Mouse (Mus musculus): ENCODE data around the gene Fam13a. TPM values are rescaled to one million over a fixed set of nuclear protein-coding genes. Genes with fewer than 3 reads are reported as not detected.

The Fam13a gene
- polyA plus RNA-seq, 1 experiment from 2014 or later = 10.4 TPM

GRCm38 (mm10) chr6:58951128-58951992 is 73.0 kb downstream of the Fam13a start:
- no peaks in the 10 kb centered on the region for H3K36me3 ChIP-seq (ENCODE audit: control insufficient read depth, insufficient read depth)
- no peaks in the 10 kb centered on the region for H3K9me3 ChIP-seq (ENCODE audit: control insufficient read depth, low read length)
- H3K4me2 ChIP-seq (ENCODE audit: low read length) = no peak overlapping the region
- H3K27ac ChIP-seq (ENCODE audit: low read length) = no peak overlapping the region
- no peak for ATAC-seq
- no peaks in the 10 kb centered on the region for H3K4me1 ChIP-seq (replicated peaks; ENCODE audit: control insufficient read depth, insufficient read depth, low read length)
- no peaks in the 10 kb centered on the region for H3K27me3 ChIP-seq (replicated peaks; ENCODE audit: control insufficient read depth, insufficient read depth, low read length)
- H3K4me3 ChIP-seq (replicated peaks; ENCODE audit: low read length) = no peak overlapping the region
- H3K9ac ChIP-seq (replicated peaks; ENCODE audit: low read depth, low read length) = no peak overlapping the region
- 90% methylated on average over 2 of the region's 2 CpGs for WGBS

GRCm38 (mm10) chr6:58950410-58950809 is 73.9 kb downstream of the Fam13a start:
- WGBS = 96% methylated on average over 1 of the region's 1 CpGs
- H3K4me1 ChIP-seq (replicated peaks; ENCODE audit: control insufficient read depth, insufficient read depth, low read length) = no peaks in the 10 kb centered on the region

GRCm38 (mm10) chr6:58946840-58947239 is 77.5 kb downstream of the Fam13a start:
- Histone ChIP-seq H3K36me3 (ENCODE audit: control insufficient read depth, insufficient read depth) (no peaks in the 10 kb centered on the region), H3K4me3 (replicated peaks; ENCODE audit: low read length) (no peak overlapping the region), H3K27me3 (replicated peaks; ENCODE audit: control insufficient read depth, insufficient read depth, low read length) (no peaks in the 10 kb centered on the region), H3K9ac (replicated peaks; ENCODE audit: low read depth, low read length) (no peak overlapping the region), H3K9me3 (ENCODE audit: control insufficient read depth, low read length) (no peaks in the 10 kb centered on the region), H3K27ac (ENCODE audit: low read length) (no peak overlapping the region), H3K4me2 (ENCODE audit: low read length) (no peak overlapping the region), H3K4me1 (replicated peaks; ENCODE audit: control insufficient read depth, insufficient read depth, low read length) (no peaks in the 10 kb centered on the region)
- 57% methylated on average over 4 of the region's 4 CpGs for WGBS
- ATAC-seq = no peak

More at GRCm38 (mm10) chr6:58950410-58950809, 73.9 kb downstream of the Fam13a start:
- H3K9ac ChIP-seq (replicated peaks; ENCODE audit: low read depth, low read length) = no peak overlapping the region
- H3K27ac ChIP-seq (ENCODE audit: low read length) = no peak overlapping the region
- ATAC-seq = no peak
- H3K9me3 ChIP-seq (ENCODE audit: control insufficient read depth, low read length) = no peaks in the 10 kb centered on the region
- no peak overlapping the region for H3K4me3 ChIP-seq (replicated peaks; ENCODE audit: low read length)
- no peaks in the 10 kb centered on the region for H3K27me3 ChIP-seq (replicated peaks; ENCODE audit: control insufficient read depth, insufficient read depth, low read length)
- no peak overlapping the region for H3K4me2 ChIP-seq (ENCODE audit: low read length)
- no peaks in the 10 kb centered on the region for H3K36me3 ChIP-seq (ENCODE audit: control insufficient read depth, insufficient read depth)

- no peak for ATAC-seq
- no peak overlapping the region for H3K4me3 ChIP-seq (replicated peaks; ENCODE audit: low read length)
- WGBS = 68% methylated on average over 2 of the region's 2 CpGs
- H3K27ac ChIP-seq (ENCODE audit: low read length) = no peak overlapping the region
- H3K27me3 ChIP-seq (replicated peaks; ENCODE audit: control insufficient read depth, insufficient read depth, low read length) = no peaks in the 10 kb centered on the region
- no peaks in the 10 kb centered on the region for H3K4me1 ChIP-seq (replicated peaks; ENCODE audit: control insufficient read depth, insufficient read depth, low read length)
- H3K9ac ChIP-seq (replicated peaks; ENCODE audit: low read depth, low read length) = no peak overlapping the region
- H3K4me2 ChIP-seq (ENCODE audit: low read length) = no peak overlapping the region
- H3K9me3 ChIP-seq (ENCODE audit: control insufficient read depth, low read length) = no peaks in the 10 kb centered on the region
- no peaks in the 10 kb centered on the region for H3K36me3 ChIP-seq (ENCODE audit: control insufficient read depth, insufficient read depth)
Observed at GRCm38 (mm10) chr6:58946246-58946645, 78.1 kb downstream of the Fam13a start.

- H3K4me3 ChIP-seq (replicated peaks; ENCODE audit: low read length) = no peak overlapping the region
- H3K4me2 ChIP-seq (ENCODE audit: low read length) = no peak overlapping the region
- no peaks in the 10 kb centered on the region for H3K9me3 ChIP-seq (ENCODE audit: control insufficient read depth, low read length)
- 95% methylated on average over 3 of the region's 3 CpGs for WGBS
- H3K4me1 ChIP-seq (replicated peaks; ENCODE audit: control insufficient read depth, insufficient read depth, low read length) = no peaks in the 10 kb centered on the region
- H3K27me3 ChIP-seq (replicated peaks; ENCODE audit: control insufficient read depth, insufficient read depth, low read length) = no peaks in the 10 kb centered on the region
- no peak overlapping the region for H3K27ac ChIP-seq (ENCODE audit: low read length)
- ATAC-seq = no peak
- no peaks in the 10 kb centered on the region for H3K36me3 ChIP-seq (ENCODE audit: control insufficient read depth, insufficient read depth)
- H3K9ac ChIP-seq (replicated peaks; ENCODE audit: low read depth, low read length) = no peak overlapping the region
Observed at GRCm38 (mm10) chr6:58943958-58944357, 80.4 kb downstream of the Fam13a start.

GRCm38 (mm10) chr6:58942276-58942675 is 82.1 kb downstream of the Fam13a start:
- 69% methylated on average over 2 of the region's 2 CpGs for WGBS
- 0 out of 2 replicates have a peak, but pooled peaks have one; percentile 31 for ATAC-seq
- H3K4me2 ChIP-seq (ENCODE audit: low read length) = no peak overlapping the region

GRCm38 (mm10) chr6:58937726-58938125 is 86.6 kb downstream of the Fam13a start:
- Histone ChIP-seq H3K4me1 (replicated peaks; ENCODE audit: control insufficient read depth, insufficient read depth, low read length) (peaks cover 16% of the 10 kb centered on the region), H3K27ac (ENCODE audit: low read length) (no peak overlapping the region), H3K9ac (replicated peaks; ENCODE audit: low read depth, low read length) (no peak overlapping the region), H3K9me3 (ENCODE audit: control insufficient read depth, low read length) (no peaks in the 10 kb centered on the region), H3K4me2 (ENCODE audit: low read length) (no peak overlapping the region), H3K27me3 (replicated peaks; ENCODE audit: control insufficient read depth, insufficient read depth, low read length) (no peaks in the 10 kb centered on the region), H3K4me3 (replicated peaks; ENCODE audit: low read length) (no peak overlapping the region), H3K36me3 (ENCODE audit: control insufficient read depth, insufficient read depth) (no peaks in the 10 kb centered on the region)
- no peak for ATAC-seq

More at GRCm38 (mm10) chr6:58942276-58942675, 82.1 kb downstream of the Fam13a start:
- Histone ChIP-seq H3K9ac (replicated peaks; ENCODE audit: low read depth, low read length) (no peak overlapping the region), H3K9me3 (ENCODE audit: control insufficient read depth, low read length) (no peaks in the 10 kb centered on the region), H3K27me3 (replicated peaks; ENCODE audit: control insufficient read depth, insufficient read depth, low read length) (no peaks in the 10 kb centered on the region), H3K36me3 (ENCODE audit: control insufficient read depth, insufficient read depth) (no peaks in the 10 kb centered on the region), H3K4me3 (replicated peaks; ENCODE audit: low read length) (no peak overlapping the region), H3K27ac (ENCODE audit: low read length) (no peak overlapping the region), H3K4me1 (replicated peaks; ENCODE audit: control insufficient read depth, insufficient read depth, low read length) (no peaks in the 10 kb centered on the region)

- no peaks in the 10 kb centered on the region for H3K9me3 ChIP-seq (ENCODE audit: control insufficient read depth, low read length)
- ATAC-seq = peak; percentile 27
- no peak overlapping the region for H3K4me2 ChIP-seq (ENCODE audit: low read length)
- peaks cover 31% of the 10 kb centered on the region for H3K4me1 ChIP-seq (replicated peaks; ENCODE audit: control insufficient read depth, insufficient read depth, low read length)
- WGBS = 16% methylated on average over 4 of the region's 4 CpGs
- H3K27ac ChIP-seq (ENCODE audit: low read length) = peak overlapping the region; percentile 62
- no peak overlapping the region for H3K9ac ChIP-seq (replicated peaks; ENCODE audit: low read depth, low read length)
- no peaks in the 10 kb centered on the region for H3K36me3 ChIP-seq (ENCODE audit: control insufficient read depth, insufficient read depth)
- no peak overlapping the region for H3K4me3 ChIP-seq (replicated peaks; ENCODE audit: low read length)
- no peaks in the 10 kb centered on the region for H3K27me3 ChIP-seq (replicated peaks; ENCODE audit: control insufficient read depth, insufficient read depth, low read length)
Observed at GRCm38 (mm10) chr6:58934144-58934543, 90.2 kb downstream of the Fam13a start.

- WGBS = 20% methylated on average over 6 of the region's 6 CpGs
- no peak overlapping the region for H3K4me3 ChIP-seq (replicated peaks; ENCODE audit: low read length)
Observed at GRCm38 (mm10) chr6:58933189-58933913, 91.0 kb downstream of the Fam13a start.

More at GRCm38 (mm10) chr6:58933189-58933913, 91.0 kb downstream of the Fam13a start:
- Histone ChIP-seq H3K4me1 (replicated peaks; ENCODE audit: control insufficient read depth, insufficient read depth, low read length) (peaks cover 33% of the 10 kb centered on the region), H3K27ac (ENCODE audit: low read length) (peak overlapping the region; percentile 83), H3K36me3 (ENCODE audit: control insufficient read depth, insufficient read depth) (no peaks in the 10 kb centered on the region), H3K9me3 (ENCODE audit: control insufficient read depth, low read length) (no peaks in the 10 kb centered on the region), H3K27me3 (replicated peaks; ENCODE audit: control insufficient read depth, insufficient read depth, low read length) (no peaks in the 10 kb centered on the region), H3K9ac (replicated peaks; ENCODE audit: low read depth, low read length) (no peak overlapping the region), H3K4me2 (ENCODE audit: low read length) (peak overlapping the region; percentile 36)
- ATAC-seq = peak; percentile 93

All from forebrain, embryonic 16.5 days (tissue).